Mouse (Mus musculus): ENCODE results near the gene Fbxo48.

DNA sequence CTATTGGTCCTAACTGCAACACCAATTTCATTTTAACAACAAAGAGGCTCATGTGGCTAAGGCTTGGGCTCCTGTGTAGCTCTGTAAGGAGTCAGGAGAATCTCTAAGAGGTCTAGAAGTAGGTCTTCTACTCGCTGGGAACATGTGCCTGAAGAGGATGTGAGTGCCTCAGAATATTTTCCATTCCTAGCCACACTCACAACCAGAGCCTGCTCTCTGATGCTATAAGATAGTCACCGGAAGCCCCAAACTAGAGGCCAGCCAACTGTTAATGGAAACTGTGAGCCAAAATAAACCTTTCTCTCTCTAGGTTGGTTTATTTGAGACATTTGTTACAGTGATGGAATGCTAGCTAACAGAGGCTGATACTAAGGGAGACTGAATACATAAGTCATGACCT, 26.4 kb downstream of the Fbxo48 start:
- TF ChIP-seq CTCF (IDR thresholded peaks at IDR 0.05; ENCODE audit: low read depth, low read length), result no peak
- TF ChIP-seq POLR2A (IDR thresholded peaks at IDR 0.05; ENCODE audit: borderline replicate concordance, low read depth, low read length), result no peak

Measured in bone marrow macrophage, adult 2 months (primary cell).